Mouse (Mus musculus) stomach, embryonic 14.5 days (tissue): ENCODE results near the gene Cubn. TPM values are rescaled to one million over a fixed set of nuclear protein-coding genes. Genes with fewer than 3 reads are reported as not detected.

Experiments used
- ATAC-seq: fragments of 200-750 bp; cut with Nextera tagmentation; 2 replicates; pipeline ENCODE4 v1.8.0; 2017; ENCODE audit warnings: low read depth, moderate TSS enrichment; ENCODE audit not compliant: insufficient number of reproducible peaks, insufficient read depth, low FRiP score
- H3K27ac ChIP-seq: fragments of 300-500 bp; sonication (generic); 2 replicates; pipeline ENCODE4 v1.5.1; 2014; ENCODE audit warnings: mild to moderate bottlenecking, low read length, moderate library complexity, mixed read lengths
- H3K27me3 ChIP-seq: fragments of 300-500 bp; sonication (generic); 2 replicates; pipeline ENCODE4 v1.6.1; 2014; ENCODE audit warnings: low read length, control low read depth, mixed read lengths; ENCODE audit not compliant: control insufficient read depth, insufficient read depth
- H3K36me3 ChIP-seq: fragments of 300-500 bp; sonication (generic); 2 replicates; pipeline ENCODE4 v1.6.1; 2014; ENCODE audit warnings: mild to moderate bottlenecking, control low read depth, low read length, moderate library complexity, mixed read lengths; ENCODE audit not compliant: control insufficient read depth, insufficient read depth
- H3K4me1 ChIP-seq: fragments of 300-500 bp; sonication (generic); 2 replicates; pipeline ENCODE4 v1.6.1; 2014; ENCODE audit warnings: low read length, control low read depth, mixed read lengths; ENCODE audit not compliant: control insufficient read depth, insufficient read depth
- H3K4me2 ChIP-seq: fragments of 300-500 bp; sonication (generic); replicated peaks from 2 replicates; pipeline ENCODE4 v1.6.1; 2014; ENCODE audit warnings: low read depth, low read length, control low read depth
- H3K4me3 ChIP-seq: fragments of 300-500 bp; sonication (generic); 2 replicates; pipeline ENCODE4 v1.5.1; 2014; ENCODE audit warnings: low read depth, low read length, control low read depth
- H3K9ac ChIP-seq: fragments of 300-500 bp; sonication (generic); replicated peaks from 2 replicates; pipeline ENCODE4 v1.6.1; 2014; ENCODE audit warnings: low read depth, mild to moderate bottlenecking, control low read depth, low read length, moderate library complexity, mixed read lengths
- H3K9me3 ChIP-seq: fragments of 300-500 bp; sonication (generic); 2 replicates; pipeline ENCODE4 v1.6.1; 2016; ENCODE audit warnings: low read depth, low read length, control low read depth; ENCODE audit not compliant: control insufficient read depth
- WGBS: fragments of 180-500 bp; shearing (Covaris S2); extraction: QIAGEN DNeasy Blood & Tissue Kit; methylation state at CpG from one replicate; pipeline ENCODE4 v1.1.7; 2014; 5-methylcytosine and 5-hydroxymethylcytosine counted together
- polyA plus RNA-seq: library from polyadenylated mRNA; unstranded; fragments of >200 nt; fragmentation: Nextera tagmentation; extraction: Ambion mirVana; gene quantifications from 2 replicates; pipeline ENCODE4 v1.2.1, GENCODE M21; 2014

The Cubn gene
- polyA plus RNA-seq, 1 experiment from 2014 or later, result 0.04 TPM

- Histone ChIP-seq H3K27ac (no peak overlapping the region), H3K9ac (no peak overlapping the region), H3K27me3 (no peaks in the 10 kb centered on the region), H3K36me3 (peaks cover 4% of the 10 kb centered on the region), H3K9me3 (peaks cover 5% of the 10 kb centered on the region; the same call in 1 of the 2 replicates), H3K4me1 (no peaks in the 10 kb centered on the region), H3K4me2 (no peak overlapping the region), H3K4me3 (no peak overlapping the region)
- no peak for ATAC-seq
- 80% methylated on average over 2 of the region's 2 CpGs for WGBS
These were observed 233.0 kb downstream of the Cubn start for GRCm38 (mm10) chr2:13258606-13259005.

- Histone ChIP-seq H3K9ac (no peak overlapping the region), H3K27me3 (no peaks in the 10 kb centered on the region), H3K9me3 (no peaks in the 10 kb centered on the region), H3K4me1 (no peaks in the 10 kb centered on the region), H3K4me2 (no peak overlapping the region), H3K36me3 (peaks cover 5% of the 10 kb centered on the region; the same call in 1 of the 2 replicates), H3K27ac (no peak overlapping the region), H3K4me3 (no peak overlapping the region)
- WGBS, result 46% methylated on average over 9 of the region's 9 CpGs
- ATAC-seq, result no peak
These were observed 250.9 kb downstream of the Cubn start for GRCm38 (mm10) chr2:13240711-13241110.

DNA sequence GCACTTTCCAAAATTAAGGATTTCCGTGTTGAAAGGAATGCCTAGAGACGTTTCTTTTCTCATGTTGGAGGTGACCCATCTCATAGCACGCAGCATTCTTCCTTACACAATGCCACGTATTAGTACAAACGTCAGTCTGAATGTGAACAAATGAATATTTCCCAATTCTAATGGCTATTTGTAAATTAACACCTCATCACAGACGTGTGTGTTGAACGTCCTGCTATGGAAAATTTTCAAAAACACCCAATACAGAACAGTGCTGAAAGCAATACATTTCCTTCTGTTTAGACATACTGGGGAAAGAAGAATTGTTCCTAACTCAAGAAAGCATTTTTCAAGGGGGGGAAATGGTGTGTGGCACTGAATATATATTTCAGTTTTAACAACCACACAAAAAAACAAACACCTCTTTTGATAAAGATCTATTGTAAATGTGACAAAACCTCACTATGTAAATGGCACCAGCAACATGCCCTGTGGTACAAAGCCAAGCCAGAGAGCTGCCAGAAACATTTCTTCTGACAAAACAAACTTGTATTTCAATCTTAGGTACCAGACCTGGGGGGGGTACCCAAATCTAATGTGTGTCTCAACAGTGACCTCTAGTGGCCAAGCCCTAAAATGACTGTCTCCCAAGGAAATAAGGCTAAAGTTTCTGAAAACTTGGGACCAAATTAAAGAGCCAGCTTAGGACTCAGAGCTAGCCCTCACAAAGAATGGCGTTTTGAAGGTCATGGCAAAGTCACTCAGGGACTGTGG, 254.3 kb downstream of the Cubn start:
- no peaks in the 10 kb centered on the region for H3K4me1 ChIP-seq
- H3K36me3 ChIP-seq, result peaks cover 5% of the 10 kb centered on the region; the same call in 1 of the 2 replicates
- 55% methylated on average over 8 of the region's 8 CpGs for WGBS
- no peaks in the 10 kb centered on the region for H3K27me3 ChIP-seq
- ATAC-seq, result no peak
- no peaks in the 10 kb centered on the region for H3K9me3 ChIP-seq
- no peak overlapping the region for H3K4me2 ChIP-seq
- no peak overlapping the region for H3K27ac ChIP-seq
- no peak overlapping the region for H3K4me3 ChIP-seq
- no peak overlapping the region for H3K9ac ChIP-seq

DNA sequence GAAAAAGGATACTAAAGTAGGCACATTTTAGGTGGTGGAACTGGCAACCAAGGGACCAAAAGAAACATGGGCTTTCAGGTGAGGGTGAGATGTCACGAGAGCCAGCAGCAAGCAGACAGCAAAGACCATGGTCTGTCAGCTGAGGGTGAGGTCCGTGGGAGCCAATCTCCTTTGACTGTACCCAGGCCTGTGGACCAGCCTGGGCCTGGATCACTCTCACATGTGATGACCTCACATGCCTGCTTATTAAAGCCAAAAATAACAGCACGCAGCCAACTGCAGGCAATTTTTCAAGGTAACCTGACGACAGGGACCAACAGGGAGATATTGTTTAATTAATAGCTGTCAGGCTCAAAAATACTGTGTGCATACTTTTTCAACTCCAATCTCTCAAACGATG, 255.9 kb downstream of the Cubn start:
- no peak overlapping the region for H3K27ac ChIP-seq
- no peaks in the 10 kb centered on the region for H3K27me3 ChIP-seq
- no peak overlapping the region for H3K9ac ChIP-seq
- H3K9me3 ChIP-seq, result no peaks in the 10 kb centered on the region
- peaks cover 5% of the 10 kb centered on the region; the same call in 1 of the 2 replicates for H3K36me3 ChIP-seq
- no peaks in the 10 kb centered on the region for H3K4me1 ChIP-seq
- ATAC-seq, result no peak
- 55% methylated on average over 5 of the region's 5 CpGs for WGBS
- no peak overlapping the region for H3K4me3 ChIP-seq
- H3K4me2 ChIP-seq, result no peak overlapping the region

DNA sequence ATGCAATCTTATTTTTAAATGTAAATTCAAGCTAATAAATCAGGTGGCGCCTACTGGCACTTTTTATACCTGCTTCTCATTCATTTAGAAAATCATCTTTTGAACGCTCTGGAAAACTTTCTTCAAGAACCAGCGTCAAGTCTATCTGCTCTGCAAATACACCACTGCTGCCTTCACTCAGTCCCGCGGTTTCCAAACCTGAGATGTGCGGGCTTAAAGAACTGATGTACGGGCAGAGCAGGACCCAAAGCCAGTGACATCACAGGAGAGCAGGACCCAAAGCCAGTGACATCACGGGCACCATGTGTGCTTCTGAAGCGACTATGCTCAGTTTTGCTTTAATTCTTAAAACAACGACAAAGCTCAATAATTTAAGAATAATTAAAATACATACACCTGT, 256.8 kb downstream of the Cubn start:
- no peak overlapping the region for H3K27ac ChIP-seq
- 88% methylated on average over 10 of the region's 10 CpGs for WGBS
- no peak overlapping the region for H3K9ac ChIP-seq
- ATAC-seq, result no peak
- H3K4me1 ChIP-seq, result no peaks in the 10 kb centered on the region
- H3K27me3 ChIP-seq, result no peaks in the 10 kb centered on the region
- peaks cover 5% of the 10 kb centered on the region; the same call in 1 of the 2 replicates for H3K36me3 ChIP-seq
- H3K4me3 ChIP-seq, result no peak overlapping the region
- no peaks in the 10 kb centered on the region for H3K9me3 ChIP-seq
- H3K4me2 ChIP-seq, result no peak overlapping the region

GRCm38 (mm10) chr2:13233902-13234301, 257.7 kb downstream of the Cubn start:
- WGBS, result 43% methylated on average over 7 of the region's 7 CpGs
- ATAC-seq, result no peak

DNA sequence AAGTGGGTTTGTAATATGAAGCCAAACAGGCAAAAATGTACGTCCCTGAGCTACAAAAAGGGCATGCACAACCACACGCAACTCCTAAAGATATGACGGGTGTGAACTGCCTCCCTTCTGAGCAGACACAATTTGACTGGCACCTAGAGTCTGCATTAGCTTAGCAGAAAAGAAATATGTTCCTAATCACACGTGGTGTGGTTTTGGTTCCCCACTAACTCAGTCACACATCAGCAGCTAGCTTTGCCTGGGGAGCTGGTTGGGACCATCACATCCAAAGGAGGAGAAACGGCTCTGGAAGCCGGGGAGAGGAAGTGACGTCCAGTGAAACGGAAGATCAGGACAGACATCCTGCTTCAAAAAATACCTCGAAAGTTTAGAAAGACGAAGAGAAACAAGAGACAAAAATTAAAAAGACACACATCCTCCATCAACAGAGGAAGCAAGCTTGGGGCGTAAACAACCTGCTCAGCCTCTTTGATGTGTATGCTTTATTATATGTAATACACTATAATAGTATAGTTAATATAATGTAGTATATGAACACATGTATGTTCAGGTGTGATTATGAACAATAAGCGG, 258.3 kb downstream of the Cubn start:
- no peak overlapping the region for H3K27ac ChIP-seq
- H3K4me3 ChIP-seq, result no peak overlapping the region
- no peak overlapping the region for H3K9ac ChIP-seq
- no peak overlapping the region for H3K4me2 ChIP-seq
- no peaks in the 10 kb centered on the region for H3K27me3 ChIP-seq
- no peaks in the 10 kb centered on the region; the same call in 1 of the 2 replicates for H3K36me3 ChIP-seq
- ATAC-seq, result no peak
- H3K4me1 ChIP-seq, result no peaks in the 10 kb centered on the region
- H3K9me3 ChIP-seq, result no peaks in the 10 kb centered on the region
- WGBS, result 83% methylated on average over 12 of the region's 12 CpGs

More at GRCm38 (mm10) chr2:13233902-13234301, 257.7 kb downstream of the Cubn start:
- no peak overlapping the region for H3K27ac ChIP-seq
- no peak overlapping the region for H3K4me3 ChIP-seq
- H3K36me3 ChIP-seq, result no peaks in the 10 kb centered on the region; the same call in 1 of the 2 replicates
- H3K27me3 ChIP-seq, result no peaks in the 10 kb centered on the region
- no peaks in the 10 kb centered on the region for H3K4me1 ChIP-seq
- H3K9me3 ChIP-seq, result no peaks in the 10 kb centered on the region
- H3K4me2 ChIP-seq, result no peak overlapping the region
- no peak overlapping the region for H3K9ac ChIP-seq

DNA sequence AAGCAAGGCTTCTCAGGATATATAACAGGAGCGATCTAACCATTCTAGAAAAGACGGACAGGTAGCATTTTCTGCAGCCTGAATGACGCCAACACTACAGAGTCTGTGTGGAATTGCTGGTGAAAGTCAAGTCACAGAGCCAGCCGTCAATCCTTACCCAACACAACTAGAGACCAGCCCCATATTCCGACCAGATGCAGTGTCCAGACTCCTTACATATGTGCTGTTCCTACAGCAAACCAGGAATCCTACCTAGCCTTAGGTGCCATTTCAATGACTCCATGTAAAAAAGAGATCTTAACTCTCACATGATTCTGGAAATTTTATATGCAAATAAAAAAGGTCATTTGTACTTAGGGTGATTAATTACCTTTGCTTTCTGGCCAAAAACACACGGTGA, 259.3 kb downstream of the Cubn start:
- Histone ChIP-seq H3K4me2 (no peak overlapping the region), H3K27ac (no peak overlapping the region), H3K4me3 (no peak overlapping the region), H3K4me1 (no peaks in the 10 kb centered on the region), H3K9ac (no peak overlapping the region), H3K36me3 (no peaks in the 10 kb centered on the region), H3K27me3 (no peaks in the 10 kb centered on the region), H3K9me3 (no peaks in the 10 kb centered on the region)
- ATAC-seq, result no peak
- 87% methylated on average over 6 of the region's 6 CpGs for WGBS
